Mouse (Mus musculus): Measurements from ENCODE around the gene Pycard. TPM values are rescaled to one million over a fixed set of nuclear protein-coding genes. Genes with fewer than 3 reads are reported as not detected.
"Not testable (repeated sequence)": the region's sequence is repeated elsewhere in the genome, so short reads cannot be mapped to it uniquely, and the experiment has no call there.

The Pycard gene
- 1 to 10 TPM; 1.5 to 4.3 TPM for total RNA-seq (2021)
- long read RNA-seq, experiment 1, partial matches to known transcripts: 0 of 7 reads
- long read RNA-seq, experiment 1, other reads (novel, unspliced or antisense): 6 of 7 reads
- long read RNA-seq, experiment 2, transcript Pycard-201 (3 exons, 3,800 nt): major isoform, 6 of 10 reads
- long read RNA-seq, experiment 2, partial matches to known transcripts: 0 of 10 reads
- long read RNA-seq, experiment 2, other reads (novel, unspliced or antisense): 4 of 10 reads

DNA sequence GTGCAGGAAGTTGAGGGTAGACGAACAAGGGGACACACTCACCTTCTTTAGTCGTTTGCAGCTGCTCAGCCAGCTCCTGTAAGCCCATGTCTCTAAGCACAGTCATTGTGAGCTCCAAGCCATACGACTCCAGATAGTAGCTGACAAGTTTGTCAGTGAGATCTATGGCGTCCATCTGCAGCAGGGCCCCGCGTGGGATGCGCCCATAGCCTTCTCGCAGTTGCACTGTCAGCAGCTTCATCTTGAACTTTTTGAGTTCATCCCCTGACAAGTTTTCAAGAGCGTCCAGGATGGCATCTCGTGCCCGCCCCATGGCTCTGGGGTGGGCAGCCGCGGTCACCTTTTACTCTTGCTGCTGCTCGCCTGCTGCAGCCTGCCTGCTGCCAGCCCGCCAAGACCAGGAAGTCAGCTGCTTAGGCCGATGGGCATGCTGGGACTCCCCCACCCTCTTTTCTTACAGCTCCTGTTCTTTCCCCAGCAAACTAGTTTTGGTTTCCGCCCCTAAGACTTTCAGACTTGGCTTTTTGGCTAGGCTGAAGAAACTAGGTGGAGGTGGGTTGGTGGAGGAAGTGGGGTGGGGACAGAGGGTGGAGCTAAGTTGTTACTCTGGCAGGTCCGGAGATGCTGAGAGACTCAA lies at the start of gene Pycard:
TSS of gene Pycard (minus strand) at position 527 of the 637 bp plus-strand sequence.
- DNase-seq (ENCODE audit: low spot score in 2 of 2): no peak

- DNase-seq (ENCODE audit: low spot score in 2 of 2): not testable (repeated sequence)
Observed at GRCm38 (mm10) chr7:128042161-128042820, 48.6 kb upstream of the Pycard start.

- no peak for DNase-seq (ENCODE audit: low spot score in 2 of 2)
Observed at GRCm38 (mm10) chr7:128033616-128034015, 39.9 kb upstream of the Pycard start.

- no peak for DNase-seq (ENCODE audit: low spot score in 2 of 2)
Observed at GRCm38 (mm10) chr7:128032989-128033293, 39.3 kb upstream of the Pycard start.

GRCm38 (mm10) chr7:128032290-128032988 lies 38.8 kb upstream of the Pycard start:
- DNase-seq (ENCODE audit: low spot score in 2 of 2): no peak

- DNase-seq (ENCODE audit: low spot score in 2 of 2): no peak
Observed at GRCm38 (mm10) chr7:128031403-128031976, 37.8 kb upstream of the Pycard start.

DNA sequence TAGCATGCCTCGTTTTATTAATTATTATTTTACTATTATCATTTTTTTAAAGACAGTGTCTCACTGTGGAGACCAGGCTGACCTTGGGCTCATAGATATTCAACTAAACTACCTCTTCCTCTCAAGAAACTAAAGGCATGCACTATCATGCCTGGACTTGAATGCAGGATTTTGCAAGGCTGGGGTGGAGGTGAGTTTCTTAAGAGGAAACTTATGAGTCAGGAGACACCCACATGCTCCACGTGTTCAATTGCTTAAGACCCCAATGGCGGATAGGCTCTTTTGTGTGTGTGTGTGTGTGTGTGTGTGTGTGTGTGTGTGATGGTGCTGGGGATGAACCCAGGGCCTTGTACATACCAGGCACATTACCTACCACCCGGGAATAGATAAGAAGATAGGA lies 31.7 kb upstream of the Pycard start:
- DNase-seq (ENCODE audit: low spot score in 2 of 2): no peak

DNA sequence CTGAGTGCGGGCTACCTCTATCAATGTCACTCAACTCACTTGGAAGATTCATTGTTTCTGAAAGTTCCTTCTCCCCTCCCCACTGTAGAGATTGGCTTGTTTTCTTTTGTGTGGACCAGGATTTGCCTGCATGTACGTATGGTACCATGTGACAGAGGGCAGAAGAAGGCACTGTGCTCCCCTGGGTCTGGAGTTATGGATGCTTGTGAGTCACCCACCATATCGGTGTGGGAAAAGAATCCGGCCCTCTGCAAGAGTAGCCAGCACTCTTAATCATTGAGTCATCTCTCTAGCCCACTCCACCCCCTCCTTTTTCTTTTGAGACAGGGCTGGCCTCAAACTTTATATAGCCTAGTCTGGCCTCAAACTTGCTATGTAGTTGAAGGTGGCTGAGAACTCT lies 31.3 kb upstream of the Pycard start:
- no peak for DNase-seq (ENCODE audit: low spot score in 2 of 2)

DNA sequence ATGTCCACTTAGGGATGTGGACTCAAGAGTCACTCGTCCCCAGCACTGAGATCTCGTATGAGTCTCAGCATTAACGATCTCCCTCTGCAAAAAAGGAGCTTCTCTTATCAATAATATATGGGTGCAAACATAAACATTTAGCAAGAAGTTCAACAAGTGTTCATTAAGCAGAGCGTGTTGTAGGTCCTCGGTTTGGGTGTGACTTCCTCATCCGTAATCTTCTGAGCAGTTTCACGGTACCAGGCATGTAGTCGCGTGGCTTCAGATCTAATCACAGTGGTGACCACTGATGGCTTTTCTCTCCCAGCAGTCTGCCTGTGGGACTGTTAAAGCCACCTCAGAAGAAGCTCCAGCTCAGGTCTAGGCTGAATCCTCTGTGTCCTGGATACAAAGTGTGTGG lies 30.7 kb upstream of the Pycard start:
- no peak for DNase-seq (ENCODE audit: low spot score in 2 of 2)

GRCm38 (mm10) chr7:128023565-128023964 lies 29.9 kb upstream of the Pycard start:
- DNase-seq (ENCODE audit: low spot score in 2 of 2): no peak

DNA sequence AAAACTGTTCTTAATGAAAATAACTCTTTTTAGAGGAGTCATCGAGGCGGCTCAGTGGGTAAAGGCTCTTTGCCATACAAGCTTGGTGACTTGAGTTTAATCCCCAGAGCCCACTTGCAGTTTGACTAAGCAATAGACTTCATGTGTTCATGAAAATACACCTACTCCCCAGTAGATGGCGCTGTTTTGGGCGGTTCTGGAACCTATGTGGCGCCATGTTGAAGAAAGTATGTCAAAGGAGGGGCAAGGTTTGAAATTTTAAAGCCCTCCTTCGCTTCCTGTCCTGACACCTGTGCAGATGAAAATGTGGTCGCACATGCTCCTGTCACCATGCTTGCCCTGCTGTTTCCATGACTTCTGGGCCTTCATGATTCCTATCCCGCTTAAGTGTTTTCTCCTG lies 29.3 kb upstream of the Pycard start:
- no peak for DNase-seq (ENCODE audit: low spot score in 2 of 2)

DNA sequence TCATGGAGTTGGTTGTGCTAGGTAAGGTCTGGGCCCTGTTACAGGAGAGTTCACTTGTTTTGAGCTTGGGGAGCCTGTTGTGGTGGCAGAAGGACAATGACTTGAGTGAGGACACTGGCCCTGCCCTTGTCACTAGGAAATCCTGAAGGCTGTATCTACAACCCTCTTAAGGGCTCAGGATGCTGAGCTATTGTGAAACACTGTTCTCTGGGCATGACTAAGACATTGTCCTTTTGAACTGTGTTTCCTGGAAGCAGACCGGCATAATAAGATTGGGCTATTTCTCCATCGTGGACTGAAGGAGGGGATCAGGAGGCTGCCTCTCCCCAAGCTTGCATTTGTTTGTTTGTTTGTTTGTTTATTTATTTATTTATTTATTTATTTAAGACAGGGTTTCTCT lies 25.5 kb upstream of the Pycard start:
- DNase-seq (ENCODE audit: low spot score in 2 of 2): no peak

GRCm38 (mm10) chr7:128018275-128018674 lies 24.6 kb upstream of the Pycard start:
- DNase-seq (ENCODE audit: low spot score in 2 of 2): no peak

DNA sequence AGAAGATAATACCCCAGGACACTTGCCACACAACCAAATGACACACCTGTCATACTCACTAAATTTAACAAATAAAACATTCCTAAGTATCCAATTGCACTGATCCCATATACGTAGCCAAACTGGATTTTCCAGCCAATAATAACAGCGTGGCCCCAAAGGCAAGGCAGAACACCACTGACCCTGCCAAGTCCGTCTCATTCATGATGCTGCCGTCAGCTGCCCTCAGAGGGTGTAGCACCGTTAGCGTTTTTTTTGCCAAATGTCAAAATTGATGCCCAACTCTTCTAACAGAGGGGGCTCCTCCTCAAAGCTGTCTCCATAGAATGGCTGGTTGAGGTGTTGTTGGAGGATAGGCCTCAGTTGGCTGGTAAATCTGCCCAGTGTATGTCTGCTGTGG lies 23.0 kb upstream of the Pycard start:
- no peak for DNase-seq (ENCODE audit: low spot score in 2 of 2)

GRCm38 (mm10) chr7:128016134-128016533 lies 22.5 kb upstream of the Pycard start:
- not testable (repeated sequence) for DNase-seq (ENCODE audit: low spot score in 2 of 2)

GRCm38 (mm10) chr7:128013116-128013515 lies 19.4 kb upstream of the Pycard start:
- DNase-seq (ENCODE audit: low spot score in 2 of 2): no peak

- no peak for DNase-seq (ENCODE audit: low spot score in 2 of 2)
Observed at GRCm38 (mm10) chr7:128012136-128012780, 18.6 kb upstream of the Pycard start.

GRCm38 (mm10) chr7:128009715-128010340 lies 16.2 kb upstream of the Pycard start:
- DNase-seq (ENCODE audit: low spot score in 2 of 2): no peak

GRCm38 (mm10) chr7:128006193-128006592 lies 12.5 kb upstream of the Pycard start:
- DNase-seq (ENCODE audit: low spot score in 2 of 2): no peak

- DNase-seq (ENCODE audit: low spot score in 2 of 2): no peak
Observed at GRCm38 (mm10) chr7:128004487-128005362, 11.1 kb upstream of the Pycard start.

Data from layer of hippocampus, postnatal 14 days (tissue).